Mouse (Mus musculus): ENCODE data around the gene Fbln1.

Gene Fbln1

GRCm38 (mm10) chr15:85205792-85206702 lies at the start of gene Fbln1:
Fbln1 (plus strand) TSS chr15:85205949.
- peak; percentile 41 for DNase-seq

- no peak for DNase-seq
Measured at GRCm38 (mm10) chr15:85156198-85156597, 49.6 kb upstream of the Fbln1 start.

DNA sequence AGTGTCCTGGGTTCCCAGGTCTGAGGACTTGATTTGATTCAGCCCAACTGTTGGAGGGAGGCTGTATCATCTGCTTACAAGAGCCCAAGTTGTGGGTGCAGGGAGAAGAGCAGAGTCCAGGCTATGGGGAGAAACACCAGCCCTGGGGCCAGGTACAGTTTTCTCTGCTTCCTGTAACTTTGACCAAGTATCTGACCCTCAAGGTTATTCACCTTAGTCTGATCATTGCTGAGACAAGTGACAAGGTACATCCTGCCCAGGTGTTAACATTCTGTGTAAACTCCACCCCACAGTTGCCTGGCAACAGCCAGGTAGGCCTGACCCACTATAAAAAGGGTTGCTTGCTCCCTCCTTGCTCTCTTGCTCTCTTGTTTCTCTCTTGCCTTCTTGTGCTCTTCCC lies 44.3 kb upstream of the Fbln1 start:
- no peak for DNase-seq

GRCm38 (mm10) chr15:85162693-85163663 lies 42.8 kb upstream of the Fbln1 start:
- DNase-seq, result no peak

- DNase-seq, result peak; percentile 11
Measured at GRCm38 (mm10) chr15:85166433-85166933, 39.3 kb upstream of the Fbln1 start.

GRCm38 (mm10) chr15:85167086-85167679 lies 38.6 kb upstream of the Fbln1 start:
- DNase-seq, result no peak

- DNase-seq, result no peak
Measured at GRCm38 (mm10) chr15:85172054-85172453, 33.7 kb upstream of the Fbln1 start.

- DNase-seq, result no peak
Measured at GRCm38 (mm10) chr15:85173425-85173824, 32.3 kb upstream of the Fbln1 start.

- DNase-seq, result no peak
Measured at GRCm38 (mm10) chr15:85174060-85174459, 31.7 kb upstream of the Fbln1 start.

DNA sequence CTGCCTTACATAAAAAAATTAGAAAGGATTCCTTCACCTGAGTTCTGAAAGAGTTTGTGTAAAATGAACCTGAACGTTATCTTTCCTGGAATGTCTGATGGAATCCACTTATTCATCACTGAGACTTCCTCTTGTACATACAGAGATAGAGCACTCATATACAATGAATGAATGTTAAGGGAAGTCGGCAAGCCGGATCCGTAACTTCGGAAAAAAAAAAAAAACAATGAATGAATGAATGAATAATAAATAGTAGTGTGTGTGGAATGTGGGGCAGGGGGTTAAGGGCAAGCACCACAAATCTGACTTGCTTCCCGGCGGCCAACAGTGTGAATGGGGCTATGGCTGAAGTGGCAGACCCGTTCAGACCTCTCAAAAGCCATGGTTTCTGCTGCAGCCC lies 28.2 kb upstream of the Fbln1 start:
- no peak for DNase-seq

DNA sequence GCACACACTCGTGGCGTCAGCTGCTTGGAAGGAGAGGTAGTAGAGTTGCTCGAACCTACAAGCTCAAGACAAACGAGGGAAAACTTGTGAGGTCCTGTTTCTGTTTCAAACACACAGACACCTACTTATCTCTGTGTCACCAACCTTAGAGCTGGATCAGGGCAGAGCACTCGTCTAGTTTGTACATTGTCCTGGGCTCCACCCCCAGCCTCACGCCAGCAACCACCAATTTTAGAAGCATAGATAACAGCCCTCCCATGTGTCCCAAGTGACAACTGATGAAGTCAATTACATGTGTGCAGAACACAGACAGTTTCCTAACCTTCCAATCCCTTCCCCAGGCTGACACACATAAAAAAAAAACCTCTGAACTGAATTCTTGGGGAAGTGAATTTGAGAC lies 27.6 kb upstream of the Fbln1 start:
- DNase-seq, result no peak

DNA sequence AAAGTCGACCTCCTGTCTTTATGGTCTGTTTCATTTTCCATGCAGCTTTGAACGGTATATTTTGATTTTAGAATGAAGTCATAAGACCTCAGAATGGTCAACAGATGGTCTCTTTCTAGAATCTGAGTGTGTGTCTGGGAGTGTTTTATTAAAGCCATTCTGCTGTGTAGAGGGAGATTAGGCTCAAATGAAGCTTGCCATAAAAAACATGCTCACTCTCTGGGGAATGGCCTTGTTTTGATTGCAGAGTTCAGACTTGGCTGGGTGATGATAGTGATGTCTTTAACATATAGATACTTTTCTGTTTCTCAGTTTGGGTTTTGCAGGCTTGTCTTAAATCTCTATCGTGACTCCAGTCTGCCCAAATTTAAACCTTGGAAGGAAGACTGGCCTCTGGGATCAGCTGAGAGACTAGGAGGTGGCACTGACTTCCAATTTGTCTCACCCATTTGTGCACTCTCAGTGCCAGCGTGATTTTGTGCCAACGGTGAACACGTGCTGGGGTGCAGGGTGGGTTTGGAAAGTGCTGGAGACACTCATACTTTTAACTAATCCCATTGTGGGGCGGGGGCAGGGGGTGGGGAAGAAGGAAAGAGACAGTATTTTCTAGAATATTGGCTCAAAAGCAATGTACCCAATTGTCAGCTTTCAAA lies 26.1 kb upstream of the Fbln1 start:
- DNase-seq, result no peak

- DNase-seq, result no peak
Measured at GRCm38 (mm10) chr15:85180368-85180767, 25.4 kb upstream of the Fbln1 start.

DNA sequence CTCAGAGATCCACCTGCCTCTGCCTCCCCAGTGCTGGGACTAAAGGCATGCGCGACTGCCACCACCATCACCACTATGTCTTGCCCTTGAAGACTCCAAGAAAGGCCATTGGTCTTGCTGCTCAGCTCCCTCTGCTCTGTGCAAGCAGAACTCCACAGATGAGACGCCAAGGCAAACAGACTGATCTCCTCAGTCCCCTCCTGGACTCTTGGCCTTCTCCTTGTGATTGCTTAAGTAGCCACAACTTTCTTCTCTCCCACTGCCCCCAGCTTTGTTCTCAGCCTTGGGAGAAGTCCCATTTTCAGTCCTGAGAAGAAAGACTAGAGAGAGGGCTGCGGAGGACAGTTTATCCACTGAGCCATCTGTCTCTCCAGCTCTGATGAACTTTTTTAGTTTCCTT lies 23.7 kb upstream of the Fbln1 start:
- DNase-seq, result no peak

DNA sequence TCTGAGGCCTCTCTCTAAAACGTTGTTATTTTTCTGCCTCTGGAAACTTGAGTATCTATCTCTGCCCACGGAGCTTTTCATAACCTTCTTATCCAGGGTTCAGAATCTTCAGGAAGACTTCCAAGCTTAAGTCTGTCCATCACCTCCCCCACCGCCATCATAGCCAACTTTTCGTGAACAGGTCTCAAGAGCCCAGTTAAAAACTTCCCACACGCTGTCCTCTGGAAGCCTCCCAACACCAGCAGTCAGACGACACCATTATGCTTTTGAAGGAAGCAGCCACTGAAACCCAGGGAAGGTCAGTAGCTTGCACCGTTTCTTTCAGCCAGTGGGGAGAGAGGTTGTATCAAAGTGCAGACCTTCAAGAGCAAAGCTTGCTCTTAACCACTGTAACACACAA lies 18.8 kb upstream of the Fbln1 start:
- no peak for DNase-seq

- DNase-seq, result no peak
Measured at GRCm38 (mm10) chr15:85188167-85188778, 17.5 kb upstream of the Fbln1 start.

DNA sequence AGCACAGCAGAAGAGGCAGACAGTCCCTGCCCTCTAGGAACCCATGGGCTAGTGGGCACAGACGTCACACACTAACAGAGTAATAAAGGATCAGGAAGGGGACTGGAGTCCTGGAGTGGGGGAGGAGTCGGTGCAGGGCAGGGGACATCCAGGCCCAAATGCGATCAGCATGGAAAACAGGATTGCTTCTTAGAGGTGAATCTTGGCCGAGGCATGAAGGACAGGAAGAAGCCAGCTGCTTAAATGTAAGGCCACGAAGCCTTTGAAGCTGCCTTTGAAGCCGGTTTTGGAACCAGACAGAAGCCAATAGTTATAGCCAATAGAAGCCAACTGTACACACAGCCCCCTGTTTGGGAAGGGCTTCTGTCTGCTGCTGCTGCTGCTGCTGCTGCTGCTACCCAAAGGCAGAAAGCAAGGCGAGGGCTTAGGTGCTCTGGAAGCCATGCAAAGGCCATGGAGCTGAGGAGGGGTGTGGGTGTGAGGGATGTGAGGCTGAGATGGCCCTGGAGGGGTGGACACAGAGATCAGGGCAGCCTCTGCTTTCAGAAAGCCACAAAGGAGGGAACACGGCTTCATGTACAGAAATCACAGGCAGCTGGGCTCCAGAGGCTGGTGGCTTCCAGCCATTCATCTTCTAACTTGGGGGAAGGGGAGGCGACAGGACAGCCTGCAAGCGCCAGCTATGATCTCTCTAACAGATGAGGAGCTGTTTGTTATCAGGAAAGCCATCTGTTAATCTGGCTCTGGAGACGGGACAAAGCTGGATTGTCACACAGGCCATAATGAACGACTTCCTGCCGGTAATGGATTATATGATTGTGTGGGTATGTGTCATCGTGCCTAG lies 5.1 kb upstream of the Fbln1 start:
- DNase-seq, result peak; percentile 68

GRCm38 (mm10) chr15:85202199-85202598 lies 3.5 kb upstream of the Fbln1 start:
- no peak for DNase-seq

- DNase-seq, result no peak
Measured at GRCm38 (mm10) chr15:85202787-85203186, 3.0 kb upstream of the Fbln1 start.

DNA sequence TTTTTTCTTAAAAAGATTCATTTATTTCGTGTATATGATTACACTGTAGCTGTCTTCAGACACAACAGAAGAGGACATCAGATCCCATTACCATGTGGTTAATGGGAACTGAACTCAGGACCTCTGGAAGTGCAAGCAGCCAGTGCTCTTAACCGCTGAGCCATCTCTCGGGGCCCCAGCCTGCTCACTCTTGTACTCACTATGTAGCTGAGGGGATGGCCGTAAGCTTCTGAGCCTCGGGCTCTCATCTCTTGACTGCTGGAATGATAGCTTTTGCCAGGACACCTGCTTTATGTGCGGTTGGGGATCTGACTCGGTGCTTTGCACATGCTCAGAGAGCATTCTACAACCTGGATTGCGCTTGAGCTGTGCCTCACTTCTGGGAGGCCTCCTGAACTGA lies 1.4 kb upstream of the Fbln1 start:
- DNase-seq, result no peak

DNA sequence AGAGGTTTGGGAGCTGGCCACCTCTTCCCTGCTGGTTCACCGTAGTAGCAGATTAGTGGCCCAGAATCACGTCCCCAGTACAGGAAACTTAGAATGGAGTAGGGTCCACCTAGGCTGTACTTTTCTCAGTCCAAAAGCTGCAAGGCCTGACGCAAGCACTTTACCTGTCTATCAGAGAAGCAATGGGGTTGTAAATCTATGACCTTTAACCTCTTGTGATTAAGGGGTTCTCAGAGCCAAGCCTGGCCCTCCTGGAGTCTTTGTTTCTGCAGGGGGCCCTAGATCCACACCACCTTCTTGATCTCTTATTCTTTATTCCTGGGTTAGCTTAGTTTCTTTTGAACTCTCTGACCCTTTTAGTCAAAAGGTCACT lies 940 bp downstream of the Fbln1 start:
- no peak for DNase-seq

Data from layer of hippocampus, adult 9-11 months (tissue).